Mouse (Mus musculus): ENCODE measurements around the gene Pde4dip. TPM values are rescaled to one million over a fixed set of nuclear protein-coding genes. Genes with fewer than 3 reads are reported as not detected.
A peak's percentile ranks its signal among the peaks of the same experiment; 100 is the strongest.

Pde4dip gene
- polyA plus RNA-seq, 1 experiment, result 0.01 TPM

DNA sequence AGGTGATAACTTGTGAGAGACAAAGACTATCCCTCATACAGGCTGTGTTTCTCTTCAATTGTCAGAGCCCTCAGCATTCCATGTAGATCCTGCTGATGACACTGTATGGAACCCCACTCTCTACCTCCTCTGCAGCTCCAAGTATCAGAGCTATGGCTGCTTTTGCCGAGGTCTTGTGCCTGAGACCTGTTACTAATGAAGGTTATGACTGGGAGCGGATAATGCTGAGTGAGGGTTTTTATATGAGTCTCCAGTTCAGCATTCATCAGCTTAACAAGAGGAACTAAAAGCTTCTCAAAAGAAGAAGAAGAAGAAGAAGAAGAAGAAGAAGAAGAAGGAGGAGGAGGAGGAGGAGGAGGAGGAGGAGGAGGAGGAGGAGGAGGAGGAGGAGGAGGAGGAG lies 112.8 kb downstream of the Pde4dip start:
- H3K4me3 ChIP-seq (replicated peaks), result no peak overlapping the region
- H3K4me1 ChIP-seq (ENCODE audit: control insufficient read depth), result no peaks in the 10 kb centered on the region
- no peaks in the 10 kb centered on the region for H3K9me3 ChIP-seq (ENCODE audit: control insufficient read depth, low read length)
- H3K27me3 ChIP-seq (ENCODE audit: control insufficient read depth), result no peaks in the 10 kb centered on the region
- no peak for TF ChIP-seq GATA1 (IDR thresholded peaks at IDR 0.05; ENCODE audit: low read length)
- no peak for TF ChIP-seq TAL1 (IDR thresholded peaks at IDR 0.05; ENCODE audit: low read length)
- H3K36me3 ChIP-seq (ENCODE audit: control insufficient read depth), result no peaks in the 10 kb centered on the region

GRCm38 (mm10) chr3:97774861-97775260 lies 113.6 kb downstream of the Pde4dip start:
- Histone ChIP-seq H3K36me3 (ENCODE audit: control insufficient read depth) (no peaks in the 10 kb centered on the region), H3K27me3 (ENCODE audit: control insufficient read depth) (no peaks in the 10 kb centered on the region), H3K9me3 (ENCODE audit: control insufficient read depth, low read length) (no peaks in the 10 kb centered on the region), H3K4me1 (ENCODE audit: control insufficient read depth) (no peaks in the 10 kb centered on the region), H3K4me3 (replicated peaks) (no peak overlapping the region)
- TF ChIP-seq GATA1 (IDR thresholded peaks at IDR 0.05; ENCODE audit: low read length) (no peak), TAL1 (IDR thresholded peaks at IDR 0.05; ENCODE audit: low read length) (no peak)

GRCm38 (mm10) chr3:97767771-97768762 lies 120.4 kb downstream of the Pde4dip start:
- Histone ChIP-seq H3K27me3 (ENCODE audit: control insufficient read depth) (peaks cover 32% of the 10 kb centered on the region), H3K9me3 (ENCODE audit: control insufficient read depth, low read length) (no peaks in the 10 kb centered on the region), H3K4me3 (replicated peaks) (peak overlapping the region; percentile 69), H3K4me1 (ENCODE audit: control insufficient read depth) (peaks cover 17% of the 10 kb centered on the region), H3K36me3 (ENCODE audit: control insufficient read depth) (no peaks in the 10 kb centered on the region)
- no peak for TF ChIP-seq TAL1 (IDR thresholded peaks at IDR 0.05; ENCODE audit: low read length)
- TF ChIP-seq GATA1 (IDR thresholded peaks at IDR 0.05; ENCODE audit: low read length), result no peak

DNA sequence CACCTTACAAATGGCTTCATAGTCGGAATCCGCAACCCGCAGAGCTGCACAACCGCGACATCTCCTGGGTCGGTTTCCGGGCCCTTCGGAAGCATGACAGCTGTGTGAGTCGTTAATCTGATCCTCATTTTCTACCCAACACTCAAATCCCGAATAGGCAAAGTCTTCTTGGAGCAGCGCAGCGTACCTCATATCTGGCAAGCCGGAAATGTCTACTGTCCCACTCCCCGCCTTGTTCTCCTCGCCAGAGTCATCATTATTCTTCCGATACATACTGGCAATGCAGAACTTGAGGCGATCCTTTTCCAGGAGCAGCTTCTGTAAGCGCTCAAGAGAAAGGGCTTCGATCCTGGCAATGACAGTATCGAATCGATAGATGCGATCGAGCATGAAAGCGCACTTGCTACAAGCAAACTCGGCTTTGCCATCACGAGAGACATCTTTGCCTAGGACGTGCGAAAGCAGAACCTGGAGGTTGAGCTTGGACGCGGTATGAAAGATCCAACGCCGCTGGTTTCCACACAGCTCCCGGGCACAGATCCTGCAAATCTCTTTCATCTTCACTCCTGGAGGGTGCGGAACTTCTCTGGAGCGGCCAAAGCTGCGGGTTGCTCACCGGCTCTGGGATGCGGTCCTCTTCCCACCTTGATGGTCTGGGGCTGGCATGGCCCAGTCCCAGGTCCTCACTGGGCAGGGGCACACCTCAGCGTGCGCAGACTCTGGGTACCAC lies 121.3 kb downstream of the Pde4dip start:
- H3K9me3 ChIP-seq (ENCODE audit: control insufficient read depth, low read length), result no peaks in the 10 kb centered on the region
- H3K4me1 ChIP-seq (ENCODE audit: control insufficient read depth), result peaks cover 17% of the 10 kb centered on the region
- no peaks in the 10 kb centered on the region for H3K36me3 ChIP-seq (ENCODE audit: control insufficient read depth)
- no peak for TF ChIP-seq GATA1 (IDR thresholded peaks at IDR 0.05; ENCODE audit: low read length)
- no peak for TF ChIP-seq TAL1 (IDR thresholded peaks at IDR 0.05; ENCODE audit: low read length)
- H3K4me3 ChIP-seq (replicated peaks), result peak overlapping the region; percentile 69
- peaks cover 32% of the 10 kb centered on the region for H3K27me3 ChIP-seq (ENCODE audit: control insufficient read depth)

- peaks cover 17% of the 10 kb centered on the region for H3K4me1 ChIP-seq (ENCODE audit: control insufficient read depth)
- TF ChIP-seq GATA1 (IDR thresholded peaks at IDR 0.05; ENCODE audit: low read length) (no peak), TAL1 (IDR thresholded peaks at IDR 0.05; ENCODE audit: low read length) (no peak)
- H3K4me3 ChIP-seq (replicated peaks), result peak overlapping the region; percentile 69
- no peaks in the 10 kb centered on the region for H3K9me3 ChIP-seq (ENCODE audit: control insufficient read depth, low read length)
- H3K36me3 ChIP-seq (ENCODE audit: control insufficient read depth), result no peaks in the 10 kb centered on the region
- H3K27me3 ChIP-seq (ENCODE audit: control insufficient read depth), result peaks cover 32% of the 10 kb centered on the region
These were observed 122.0 kb downstream of the Pde4dip start for GRCm38 (mm10) chr3:97766459-97766858.

GRCm38 (mm10) chr3:97764152-97764551 lies 124.4 kb downstream of the Pde4dip start:
- Histone ChIP-seq H3K36me3 (ENCODE audit: control insufficient read depth) (no peaks in the 10 kb centered on the region), H3K4me3 (replicated peaks) (no peak overlapping the region), H3K9me3 (ENCODE audit: control insufficient read depth, low read length) (no peaks in the 10 kb centered on the region), H3K27me3 (ENCODE audit: control insufficient read depth) (peaks cover 32% of the 10 kb centered on the region), H3K4me1 (ENCODE audit: control insufficient read depth) (peaks cover 17% of the 10 kb centered on the region)
- no peak for TF ChIP-seq TAL1 (IDR thresholded peaks at IDR 0.05; ENCODE audit: low read length)
- TF ChIP-seq GATA1 (IDR thresholded peaks at IDR 0.05; ENCODE audit: low read length), result no peak

DNA sequence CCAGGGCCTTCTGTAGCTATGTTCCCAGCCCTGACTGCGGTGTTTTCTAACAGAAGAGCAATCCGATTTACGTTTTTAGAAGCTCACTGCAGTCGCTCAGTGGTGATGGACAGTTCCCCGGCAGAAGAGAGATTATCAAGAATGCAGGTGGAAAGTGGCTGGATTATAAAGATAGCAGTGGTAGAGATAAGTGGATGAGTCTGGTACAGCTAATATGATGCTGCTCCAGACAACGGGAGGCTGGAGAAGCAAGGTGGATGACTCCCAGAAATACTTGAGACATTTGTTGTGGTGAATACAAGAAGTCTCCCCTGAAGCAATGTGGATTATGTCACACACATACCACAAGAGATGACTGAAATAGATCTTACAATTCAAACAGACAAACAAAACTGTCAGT lies 126.6 kb downstream of the Pde4dip start:
- Histone ChIP-seq H3K4me3 (replicated peaks) (no peak overlapping the region), H3K4me1 (ENCODE audit: control insufficient read depth) (peaks cover 3% of the 10 kb centered on the region), H3K9me3 (ENCODE audit: control insufficient read depth, low read length) (no peaks in the 10 kb centered on the region), H3K27me3 (ENCODE audit: control insufficient read depth) (peaks cover 17% of the 10 kb centered on the region), H3K36me3 (ENCODE audit: control insufficient read depth) (no peaks in the 10 kb centered on the region; the same call in 1 of the 2 replicates)
- no peak for TF ChIP-seq GATA1 (IDR thresholded peaks at IDR 0.05; ENCODE audit: low read length)
- no peak for TF ChIP-seq TAL1 (IDR thresholded peaks at IDR 0.05; ENCODE audit: low read length)

DNA sequence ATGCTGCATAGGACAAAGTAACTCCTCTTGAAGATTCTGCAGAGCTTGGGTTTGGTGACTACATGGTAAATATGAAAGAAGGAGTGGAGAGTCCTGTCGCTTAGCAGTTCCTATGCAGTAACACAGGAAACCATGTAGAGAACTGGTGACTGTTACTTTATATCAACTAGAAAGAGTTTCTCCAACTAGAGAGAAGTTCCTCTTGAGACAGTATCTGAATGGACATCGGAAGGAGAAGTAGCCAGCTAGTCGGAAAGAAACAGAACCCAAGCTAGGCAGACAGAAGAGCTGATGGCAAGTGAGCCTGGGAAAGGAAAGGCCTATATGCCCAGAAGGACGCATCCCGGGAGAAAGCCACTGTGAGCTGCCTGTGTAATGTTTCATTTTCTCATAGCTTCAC lies 127.3 kb downstream of the Pde4dip start:
- no peak for TF ChIP-seq TAL1 (IDR thresholded peaks at IDR 0.05; ENCODE audit: low read length)
- TF ChIP-seq GATA1 (IDR thresholded peaks at IDR 0.05; ENCODE audit: low read length), result no peak
- no peaks in the 10 kb centered on the region for H3K9me3 ChIP-seq (ENCODE audit: control insufficient read depth, low read length)
- H3K27me3 ChIP-seq (ENCODE audit: control insufficient read depth), result peaks cover 9% of the 10 kb centered on the region
- H3K4me3 ChIP-seq (replicated peaks), result no peak overlapping the region
- no peaks in the 10 kb centered on the region for H3K4me1 ChIP-seq (ENCODE audit: control insufficient read depth)
- no peaks in the 10 kb centered on the region; the same call in 1 of the 2 replicates for H3K36me3 ChIP-seq (ENCODE audit: control insufficient read depth)

DNA sequence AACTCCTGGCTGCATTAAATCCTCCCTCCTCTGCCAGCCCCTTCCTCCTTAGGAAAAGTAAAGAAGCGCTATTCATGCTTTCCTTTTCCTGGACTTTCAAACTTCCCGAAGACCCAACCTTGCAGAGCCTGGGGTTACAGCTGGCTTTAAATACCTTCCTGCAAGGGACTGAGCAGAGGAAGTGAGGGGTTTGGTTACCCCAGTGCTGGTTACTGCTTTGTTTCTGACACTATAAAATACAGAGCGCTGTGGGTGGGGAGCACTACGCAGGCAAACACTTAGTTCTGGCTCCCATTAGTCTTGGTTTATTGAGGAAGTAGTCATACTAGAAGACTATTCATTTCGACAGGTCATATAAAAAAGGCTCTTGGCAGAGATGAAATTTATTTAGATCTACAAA lies 128.7 kb downstream of the Pde4dip start:
- Histone ChIP-seq H3K4me1 (ENCODE audit: control insufficient read depth) (no peaks in the 10 kb centered on the region), H3K9me3 (ENCODE audit: control insufficient read depth, low read length) (no peaks in the 10 kb centered on the region), H3K4me3 (replicated peaks) (no peak overlapping the region), H3K27me3 (ENCODE audit: control insufficient read depth) (no peaks in the 10 kb centered on the region), H3K36me3 (ENCODE audit: control insufficient read depth) (peaks cover 3% of the 10 kb centered on the region; the same call in 1 of the 2 replicates)
- TF ChIP-seq GATA1 (IDR thresholded peaks at IDR 0.05; ENCODE audit: low read length) (no peak), TAL1 (IDR thresholded peaks at IDR 0.05; ENCODE audit: low read length) (no peak)

All from erythroblast, embryonic 14.5 days (primary cell).